Mouse (Mus musculus) hindbrain, postnatal 0 days (tissue): Measurements from ENCODE around the gene Gm20388. TPM values are rescaled to one million over a fixed set of nuclear protein-coding genes. Genes with fewer than 3 reads are reported as not detected.

Experiments used
- ATAC-seq: fragments of 200-750 bp; cut with Nextera tagmentation; 2 replicates; pipeline ENCODE4 v1.8.0; 2017; ENCODE audit warnings: mild to moderate bottlenecking, moderate TSS enrichment, moderate library complexity
- DNase-seq: peaks from one replicate; pipeline ENCODE4 v3.0.0-alpha.2; 2015; ENCODE audit warnings: low spot score
- H3K27ac ChIP-seq: fragments of 300-500 bp; sonication (generic); 2 replicates; pipeline ENCODE4 v1.5.1; 2014; ENCODE audit warnings: mild to moderate bottlenecking
- H3K27me3 ChIP-seq: fragments of 300-500 bp; sonication (generic); 2 replicates; pipeline ENCODE4 v1.6.1; 2014; ENCODE audit warnings: low read length, mixed read lengths; ENCODE audit not compliant: insufficient read depth
- H3K36me3 ChIP-seq: fragments of 300-500 bp; sonication (generic); 2 replicates; pipeline ENCODE4 v1.6.1; 2014; ENCODE audit warnings: low read length, mixed read lengths; ENCODE audit not compliant: insufficient read depth
- H3K4me1 ChIP-seq: fragments of 300-500 bp; sonication (generic); 2 replicates; pipeline ENCODE4 v1.6.1; 2014; ENCODE audit warnings: antibody characterized with exemption, low read length, mixed read lengths; ENCODE audit not compliant: insufficient read depth
- H3K4me2 ChIP-seq: fragments of 300-500 bp; sonication (generic); 2 replicates; pipeline ENCODE4 v1.6.1; 2014; ENCODE audit warnings: low read depth, mild to moderate bottlenecking, low read length, moderate library complexity, mixed read lengths
- H3K4me3 ChIP-seq: fragments of 300-500 bp; sonication (generic); 2 replicates; pipeline ENCODE4 v1.5.1; 2014; ENCODE audit warnings: low read length
- H3K9ac ChIP-seq: fragments of 300-500 bp; sonication (generic); replicated peaks from 2 replicates; pipeline ENCODE4 v1.6.1; 2014; ENCODE audit warnings: mild to moderate bottlenecking, low read length, moderate library complexity, mixed read lengths
- H3K9me3 ChIP-seq: fragments of 300-500 bp; sonication (generic); 2 replicates; pipeline ENCODE4 v1.6.1; 2016; ENCODE audit warnings: low read length, mixed read lengths
- CTCF ChIP-seq: IDR thresholded peaks from 2 replicates; pipeline ENCODE4 v1.5.1; 2016; ENCODE audit warnings: antibody characterized with exemption, control low read depth, low read depth
- WGBS: fragments of 180-500 bp; shearing (Covaris S2); extraction: QIAGEN DNeasy Blood & Tissue Kit; methylation state at CpG from one replicate; pipeline ENCODE4 v1.1.7; 2014; 5-methylcytosine and 5-hydroxymethylcytosine counted together
- polyA plus RNA-seq: library from polyadenylated mRNA; unstranded; fragments of >200 nt; fragmentation: Nextera tagmentation; extraction: Ambion mirVana; gene quantifications from 2 replicates; pipeline ENCODE4 v1.2.1, GENCODE M21; 2015
- total RNA-seq: library from RNA; depleted of rRNA; stranded (reverse); fragments of >200 nt; gene quantifications from 2 replicates; pipeline ENCODE4 v1.2.3, GENCODE M21; 2014

Gene Gm20388
- total and polyA plus RNA-seq, 2 experiments from 2014 or later = 71.3 TPM; not detected in 1

GRCm38 (mm10) chr8:120304097-120304496 is 393.5 kb downstream of the Gm20388 start:
- no peaks in the 10 kb centered on the region for H3K27me3 ChIP-seq
- WGBS = 32% methylated on average over 9 of the region's 9 CpGs
- H3K36me3 ChIP-seq = no peaks in the 10 kb centered on the region
- no peaks in the 10 kb centered on the region for H3K9me3 ChIP-seq
- H3K4me1 ChIP-seq = peaks cover 36% of the 10 kb centered on the region
- H3K4me2 ChIP-seq = no peak overlapping the region
- no peak overlapping the region for H3K4me3 ChIP-seq
- peak overlapping the region; percentile 75 for H3K27ac ChIP-seq
- TF ChIP-seq CTCF = no peak
- ATAC-seq (no peak), DNase-seq (peak; percentile 69)
- no peak overlapping the region for H3K9ac ChIP-seq

- no peaks in the 10 kb centered on the region for H3K27me3 ChIP-seq
- H3K9me3 ChIP-seq = no peaks in the 10 kb centered on the region
- no peak overlapping the region for H3K4me3 ChIP-seq
- peak; percentile 10; the same call in 1 of the 2 replicates for ATAC-seq
- WGBS = 69% methylated on average over 10 of the region's 10 CpGs
- H3K36me3 ChIP-seq = no peaks in the 10 kb centered on the region
- H3K27ac ChIP-seq = no peak overlapping the region
- TF ChIP-seq CTCF = no peak
- no peak overlapping the region for H3K9ac ChIP-seq
- peaks cover 37% of the 10 kb centered on the region for H3K4me1 ChIP-seq
- no peak overlapping the region for H3K4me2 ChIP-seq
- DNase-seq = peak; percentile 46
These were observed 395.3 kb downstream of the Gm20388 start for GRCm38 (mm10) chr8:120305800-120306385.

- H3K9me3 ChIP-seq = no peaks in the 10 kb centered on the region
- H3K27me3 ChIP-seq = no peaks in the 10 kb centered on the region
- no peak overlapping the region for H3K4me2 ChIP-seq
- ATAC-seq (peak; percentile 49), DNase-seq (peak; percentile 79)
- H3K27ac ChIP-seq = peak overlapping the region; percentile 76
- no peaks in the 10 kb centered on the region for H3K36me3 ChIP-seq
- H3K4me1 ChIP-seq = peaks cover 37% of the 10 kb centered on the region
- WGBS = 3% methylated on average over 16 of the region's 16 CpGs
- TF ChIP-seq CTCF = no peak
- H3K4me3 ChIP-seq = no peak overlapping the region
- H3K9ac ChIP-seq = no peak overlapping the region
These were observed 396.5 kb downstream of the Gm20388 start for GRCm38 (mm10) chr8:120307103-120307502.

- Histone ChIP-seq H3K4me1 (peaks cover 37% of the 10 kb centered on the region), H3K36me3 (no peaks in the 10 kb centered on the region), H3K4me3 (no peak overlapping the region), H3K9me3 (no peaks in the 10 kb centered on the region), H3K27me3 (no peaks in the 10 kb centered on the region), H3K27ac (peak overlapping the region; percentile 76), H3K9ac (no peak overlapping the region), H3K4me2 (no peak overlapping the region)
- TF ChIP-seq CTCF = no peak
- no peak for DNase-seq
- 0 out of 2 replicates have a peak, but pooled peaks have one; percentile 0 for ATAC-seq
- WGBS = 24% methylated on average over 11 of the region's 11 CpGs
These were observed 396.9 kb downstream of the Gm20388 start for GRCm38 (mm10) chr8:120307528-120307927.

GRCm38 (mm10) chr8:120308131-120308530 is 397.5 kb downstream of the Gm20388 start:
- no peak overlapping the region for H3K4me2 ChIP-seq
- H3K36me3 ChIP-seq = no peaks in the 10 kb centered on the region
- peak overlapping the region; percentile 76 for H3K27ac ChIP-seq
- ATAC-seq (no peak), DNase-seq (peak; percentile 45)
- no peak for TF ChIP-seq CTCF
- H3K4me1 ChIP-seq = peaks cover 37% of the 10 kb centered on the region
- H3K9me3 ChIP-seq = no peaks in the 10 kb centered on the region
- H3K27me3 ChIP-seq = no peaks in the 10 kb centered on the region
- no peak overlapping the region for H3K9ac ChIP-seq
- no peak overlapping the region for H3K4me3 ChIP-seq
- 32% methylated on average over 8 of the region's 8 CpGs for WGBS

- Histone ChIP-seq H3K4me1 (peaks cover 35% of the 10 kb centered on the region), H3K4me3 (no peak overlapping the region), H3K36me3 (no peaks in the 10 kb centered on the region), H3K27ac (peak overlapping the region; percentile 76), H3K9ac (no peak overlapping the region), H3K27me3 (no peaks in the 10 kb centered on the region), H3K4me2 (no peak overlapping the region), H3K9me3 (no peaks in the 10 kb centered on the region)
- DNase-seq = peak; percentile 73
- no peak for TF ChIP-seq CTCF
- ATAC-seq = no peak
- WGBS = 19% methylated on average over 9 of the region's 9 CpGs
These were observed 397.9 kb downstream of the Gm20388 start for GRCm38 (mm10) chr8:120308553-120308952.

- Histone ChIP-seq H3K4me1 (peaks cover 28% of the 10 kb centered on the region), H3K27ac (peak overlapping the region; percentile 76; the same call in 1 of the 2 replicates), H3K4me2 (no peak overlapping the region), H3K27me3 (no peaks in the 10 kb centered on the region), H3K9me3 (no peaks in the 10 kb centered on the region), H3K4me3 (no peak overlapping the region), H3K36me3 (no peaks in the 10 kb centered on the region), H3K9ac (no peak overlapping the region)
- WGBS = 23% methylated on average over 18 of the region's 18 CpGs
- ATAC-seq (peak; percentile 74), DNase-seq (peak; percentile 85)
- no peak for TF ChIP-seq CTCF
These were observed 398.7 kb downstream of the Gm20388 start for GRCm38 (mm10) chr8:120309326-120309725.
